Mouse (Mus musculus) intestine, embryonic 14.5 days (tissue): ENCODE results near the gene Smarcc1. TPM values are rescaled to one million over a fixed set of nuclear protein-coding genes. Genes with fewer than 3 reads are reported as not detected.

ENCODE experiments used
- ATAC-seq: fragments of 200-750 bp; cut with Nextera tagmentation; replicated peaks from 2 replicates; pipeline ENCODE4 v1.8.0; 2017; ENCODE audit warnings: low read depth, moderate number of reproducible peaks, moderate TSS enrichment, moderate library complexity; ENCODE audit not compliant: low FRiP score, low TSS enrichment
- DNase-seq: peaks from one replicate; pipeline ENCODE4 v3.0.0-alpha.2; 2018; ENCODE audit warnings: low spot score
- H3K27ac ChIP-seq: fragments of 300-500 bp; sonication (generic); 2 replicates; pipeline ENCODE4 v1.5.1; 2014; ENCODE audit warnings: low read depth, mild to moderate bottlenecking, control low read depth
- H3K27me3 ChIP-seq: fragments of 300-500 bp; sonication (generic); replicated peaks from 2 replicates; pipeline ENCODE4 v1.6.1; 2014; ENCODE audit warnings: low read length, control low read depth; ENCODE audit not compliant: control insufficient read depth, insufficient read depth
- H3K36me3 ChIP-seq: fragments of 300-500 bp; sonication (generic); 2 replicates; pipeline ENCODE4 v1.6.1; 2014; ENCODE audit warnings: low read length, control low read depth; ENCODE audit not compliant: control insufficient read depth, insufficient read depth
- H3K4me1 ChIP-seq: fragments of 300-500 bp; sonication (generic); replicated peaks from 2 replicates; pipeline ENCODE4 v1.6.1; 2014; ENCODE audit warnings: low read length, control low read depth, mixed read lengths; ENCODE audit not compliant: control insufficient read depth, insufficient read depth
- H3K4me2 ChIP-seq: fragments of 300-500 bp; sonication (generic); 2 replicates; pipeline ENCODE4 v1.6.1; 2014; ENCODE audit warnings: low read length
- H3K4me3 ChIP-seq: fragments of 300-500 bp; sonication (generic); 2 replicates; pipeline ENCODE4 v1.5.1; 2014; ENCODE audit warnings: low read depth, low read length, control low read depth, mixed read lengths
- H3K9ac ChIP-seq: fragments of 300-500 bp; sonication (generic); 2 replicates; pipeline ENCODE4 v1.6.1; 2014; ENCODE audit warnings: mild to moderate bottlenecking, low read length
- H3K9me3 ChIP-seq: fragments of 300-500 bp; sonication (generic); 2 replicates; pipeline ENCODE4 v1.6.1; 2016; ENCODE audit warnings: low read length, control low read depth; ENCODE audit not compliant: control insufficient read depth
- WGBS: fragments of 180-500 bp; shearing (Covaris S2); extraction: QIAGEN DNeasy Blood & Tissue Kit; methylation state at CpG from one replicate; pipeline ENCODE4 v1.1.7; 2014; 5-methylcytosine and 5-hydroxymethylcytosine counted together
- polyA plus RNA-seq: library from polyadenylated mRNA; unstranded; fragments of >200 nt; fragmentation: Nextera tagmentation; extraction: Ambion mirVana; gene quantifications from 2 replicates; pipeline ENCODE4 v1.2.1, GENCODE M21; 2014

The Smarcc1 gene
- polyA plus RNA-seq, 1 experiment from 2014 or later, result 125 TPM

DNA sequence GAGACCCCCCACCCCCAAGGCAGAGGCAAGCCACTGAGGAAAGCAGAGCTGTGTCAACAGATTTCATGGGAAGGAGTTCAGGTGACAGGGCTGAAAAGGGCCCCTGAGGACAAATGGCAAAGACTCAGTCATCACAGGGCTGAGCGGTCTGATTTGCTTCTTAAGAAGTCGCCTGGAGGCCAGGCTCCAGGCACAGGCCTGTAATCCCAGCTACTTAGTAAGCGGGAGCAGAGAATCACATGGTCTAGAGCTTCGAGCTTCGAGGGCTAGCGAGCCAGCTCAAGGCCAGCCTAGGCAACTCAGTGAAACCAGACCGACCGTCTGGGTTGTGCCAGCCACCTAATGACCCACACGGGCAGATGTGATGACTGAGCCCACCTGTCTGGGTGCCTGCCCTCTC, 147.5 kb downstream of the Smarcc1 start:
- no peak overlapping the region for H3K27ac ChIP-seq
- H3K9ac ChIP-seq, result no peak overlapping the region
- H3K27me3 ChIP-seq, result no peaks in the 10 kb centered on the region
- H3K4me1 ChIP-seq, result no peaks in the 10 kb centered on the region
- no peak overlapping the region for H3K4me3 ChIP-seq
- H3K4me2 ChIP-seq, result no peak overlapping the region
- no peaks in the 10 kb centered on the region for H3K36me3 ChIP-seq
- no peaks in the 10 kb centered on the region for H3K9me3 ChIP-seq
- no peak for ATAC-seq
- DNase-seq, result no peak
- WGBS, result 73% methylated on average over 9 of the region's 9 CpGs

DNA sequence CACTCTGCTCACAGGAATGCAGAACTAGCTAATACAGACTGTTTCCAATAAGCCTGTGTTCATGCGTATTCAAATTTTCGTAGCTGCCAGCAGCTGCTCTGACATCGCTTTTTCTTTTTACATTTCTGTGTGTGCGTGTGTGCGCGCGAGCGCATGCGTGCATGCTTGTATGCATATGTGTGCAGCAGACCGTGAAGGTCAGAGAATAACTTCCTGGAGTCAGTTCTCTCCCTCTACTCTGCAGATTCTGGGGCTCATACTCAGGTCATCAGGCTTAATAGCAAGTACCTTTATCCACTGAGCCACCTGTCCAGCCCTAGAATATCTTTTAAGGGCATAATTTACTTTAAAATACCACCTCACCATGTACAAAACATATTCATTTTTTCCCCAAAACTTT, 150.9 kb downstream of the Smarcc1 start:
- no peak overlapping the region for H3K27ac ChIP-seq
- H3K4me3 ChIP-seq, result no peak overlapping the region
- no peak overlapping the region for H3K4me2 ChIP-seq
- H3K9me3 ChIP-seq, result no peaks in the 10 kb centered on the region
- no peaks in the 10 kb centered on the region for H3K36me3 ChIP-seq
- no peak overlapping the region for H3K9ac ChIP-seq
- WGBS, result 94% methylated on average over 10 of the region's 10 CpGs
- no peaks in the 10 kb centered on the region for H3K27me3 ChIP-seq
- DNase-seq (no peak), ATAC-seq (no peak)
- H3K4me1 ChIP-seq, result no peaks in the 10 kb centered on the region

GRCm38 (mm10) chr9:110272330-110272729, 154.8 kb downstream of the Smarcc1 start:
- no peaks in the 10 kb centered on the region for H3K4me1 ChIP-seq
- no peak overlapping the region for H3K4me3 ChIP-seq
- H3K27ac ChIP-seq, result no peak overlapping the region
- H3K36me3 ChIP-seq, result no peaks in the 10 kb centered on the region
- no peak overlapping the region for H3K4me2 ChIP-seq
- H3K9ac ChIP-seq, result no peak overlapping the region
- WGBS, result 87% methylated on average over 3 of the region's 3 CpGs
- ATAC-seq, result no peak
- DNase-seq, result no peak
- no peaks in the 10 kb centered on the region for H3K9me3 ChIP-seq
- H3K27me3 ChIP-seq, result no peaks in the 10 kb centered on the region

DNA sequence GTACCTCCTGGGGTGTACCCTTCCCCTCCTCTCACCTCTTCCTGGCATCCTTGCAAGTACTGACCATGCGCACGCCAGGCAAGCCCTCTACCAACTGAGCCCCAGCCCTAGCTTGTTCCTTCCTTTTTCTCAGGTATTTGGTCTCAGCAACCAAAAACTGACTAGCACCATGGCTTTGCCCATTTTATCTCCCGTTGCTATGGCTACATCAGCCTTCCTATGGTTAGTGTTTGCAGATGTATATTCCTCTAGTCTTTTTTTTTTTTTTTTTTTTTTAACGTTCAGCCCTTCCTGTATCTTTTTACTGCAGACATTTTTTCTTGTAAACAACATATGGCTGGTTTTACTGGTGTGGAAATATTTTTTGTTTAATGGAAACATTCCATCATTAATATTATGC, 156.0 kb downstream of the Smarcc1 start:
- H3K4me2 ChIP-seq, result no peak overlapping the region
- no peak overlapping the region for H3K9ac ChIP-seq
- no peak for ATAC-seq
- H3K36me3 ChIP-seq, result no peaks in the 10 kb centered on the region
- WGBS, result 71% methylated on average over 4 of the region's 4 CpGs
- H3K27ac ChIP-seq, result no peak overlapping the region
- H3K4me3 ChIP-seq, result no peak overlapping the region
- no peaks in the 10 kb centered on the region for H3K27me3 ChIP-seq
- no peaks in the 10 kb centered on the region for H3K9me3 ChIP-seq
- H3K4me1 ChIP-seq, result no peaks in the 10 kb centered on the region
- no peak for DNase-seq

DNA sequence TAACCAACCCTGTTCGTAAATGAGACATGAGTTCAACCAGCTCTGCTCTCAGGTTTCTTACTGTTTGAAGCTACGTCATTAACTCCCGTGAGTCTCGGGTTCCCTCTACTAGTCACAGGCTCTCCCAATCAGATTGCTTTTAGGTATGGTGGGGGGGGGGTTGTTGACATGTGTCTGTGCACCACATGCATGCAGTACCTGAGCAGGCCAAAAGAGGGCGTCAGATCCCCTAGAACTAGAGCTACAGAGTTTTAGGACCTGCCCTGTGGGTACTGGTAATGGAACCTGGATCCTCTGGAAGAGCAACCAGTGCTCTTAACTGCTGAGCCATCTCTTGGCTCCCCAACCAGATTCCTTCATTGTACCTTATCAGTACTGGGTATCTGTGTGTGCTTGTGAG, 158.4 kb downstream of the Smarcc1 start:
- H3K4me3 ChIP-seq, result no peak overlapping the region
- no peak overlapping the region for H3K9ac ChIP-seq
- no peak overlapping the region for H3K27ac ChIP-seq
- no peaks in the 10 kb centered on the region for H3K4me1 ChIP-seq
- H3K36me3 ChIP-seq, result no peaks in the 10 kb centered on the region
- WGBS, result 67% methylated on average over 5 of the region's 5 CpGs
- H3K27me3 ChIP-seq, result no peaks in the 10 kb centered on the region
- H3K4me2 ChIP-seq, result no peak overlapping the region
- ATAC-seq (no peak), DNase-seq (no peak)
- H3K9me3 ChIP-seq, result no peaks in the 10 kb centered on the region

DNA sequence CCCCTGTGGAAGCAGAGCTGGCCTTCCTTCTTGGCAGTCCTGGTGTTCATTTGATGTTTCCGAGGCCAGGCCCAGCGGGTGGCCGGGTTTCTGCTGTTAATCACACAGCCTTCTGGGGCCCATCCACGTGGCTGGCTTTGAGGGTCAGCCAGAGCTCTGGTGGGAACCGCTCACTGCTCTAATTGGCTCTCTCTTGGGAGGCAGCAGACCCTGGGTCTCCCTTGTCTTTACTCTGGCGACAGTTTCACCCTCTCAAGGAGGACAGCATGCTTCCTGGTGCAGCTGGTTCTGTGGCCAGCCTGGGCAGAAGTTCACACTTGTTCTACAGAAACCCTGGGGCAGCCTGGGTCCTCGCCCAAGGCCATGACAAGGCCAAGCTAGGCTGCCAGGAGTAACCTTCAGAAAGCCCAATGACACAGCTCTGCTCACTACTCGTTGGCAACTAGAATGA, 159.9 kb downstream of the Smarcc1 start:
- no peak for ATAC-seq
- Histone ChIP-seq H3K36me3 (no peaks in the 10 kb centered on the region), H3K4me2 (no peak overlapping the region), H3K27me3 (no peaks in the 10 kb centered on the region), H3K27ac (no peak overlapping the region), H3K9ac (no peak overlapping the region), H3K4me1 (no peaks in the 10 kb centered on the region), H3K4me3 (no peak overlapping the region), H3K9me3 (no peaks in the 10 kb centered on the region)
- no peak for DNase-seq
- WGBS, result 47% methylated on average over 8 of the region's 8 CpGs

DNA sequence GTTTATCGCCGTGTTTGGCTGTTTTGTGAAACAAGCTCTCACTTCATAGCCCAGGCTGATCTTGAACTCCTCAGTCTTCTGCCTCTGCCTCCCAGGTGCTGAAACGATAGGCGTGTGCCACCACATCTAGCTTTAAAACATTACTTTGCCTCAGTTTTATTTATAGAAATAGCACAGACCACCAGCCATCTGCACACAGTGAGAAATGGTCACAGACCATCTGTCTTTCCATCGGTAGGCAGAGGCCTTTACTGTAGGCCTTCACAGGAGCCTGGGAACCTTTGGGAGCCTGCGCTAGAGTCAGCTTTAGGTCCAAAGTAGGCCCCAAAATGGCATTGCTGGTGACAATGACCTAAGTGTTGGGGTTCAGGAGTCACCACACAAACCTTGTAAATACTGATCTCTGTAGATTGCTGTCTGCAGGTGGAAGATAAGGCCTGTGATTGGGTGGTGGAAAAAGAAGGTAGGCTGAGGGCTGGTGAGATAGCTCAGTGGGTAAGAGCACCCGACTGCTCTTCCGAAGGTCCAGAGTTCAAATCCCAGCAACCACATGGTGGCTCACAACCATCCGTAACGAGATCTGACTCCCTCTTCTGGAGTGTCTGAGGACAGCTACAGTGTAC, 166.7 kb downstream of the Smarcc1 start:
- Histone ChIP-seq H3K9ac (no peak overlapping the region), H3K9me3 (no peaks in the 10 kb centered on the region), H3K27me3 (no peaks in the 10 kb centered on the region), H3K27ac (no peak overlapping the region), H3K4me2 (no peak overlapping the region), H3K36me3 (no peaks in the 10 kb centered on the region), H3K4me1 (no peaks in the 10 kb centered on the region), H3K4me3 (no peak overlapping the region)
- no peak for ATAC-seq
- DNase-seq, result no peak
- 88% methylated on average over 8 of the region's 10 CpGs for WGBS

DNA sequence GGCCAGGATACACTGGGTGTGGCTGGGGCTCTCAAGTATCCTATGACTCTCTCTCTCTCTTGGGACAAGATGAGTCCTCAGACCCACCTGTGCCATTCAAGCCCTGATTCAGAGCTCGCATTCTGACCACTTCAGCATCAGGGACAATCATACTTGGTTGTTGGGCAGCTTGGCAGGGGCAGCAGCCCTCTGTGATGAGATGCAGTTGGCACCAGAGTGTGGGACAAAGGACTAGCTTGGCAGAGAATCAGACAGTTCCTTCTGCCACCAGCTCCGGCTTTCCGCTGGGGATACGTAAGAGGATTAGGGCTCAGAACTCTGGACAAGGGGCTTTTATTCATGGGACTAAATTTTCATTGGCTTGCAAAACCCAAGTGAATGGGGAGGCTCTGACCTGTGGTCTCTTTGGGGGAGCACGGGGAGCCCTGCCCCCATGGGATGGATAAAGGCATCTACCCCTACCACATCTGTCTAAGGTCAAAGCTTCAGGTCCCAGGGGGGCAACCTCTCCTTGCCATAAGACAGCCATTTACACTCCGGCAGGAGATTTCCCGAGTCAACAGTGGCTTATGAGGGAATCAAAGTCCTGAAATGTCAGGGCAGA, 169.9 kb downstream of the Smarcc1 start:
- DNase-seq (no peak), ATAC-seq (no peak)
- no peaks in the 10 kb centered on the region for H3K4me1 ChIP-seq
- no peaks in the 10 kb centered on the region for H3K27me3 ChIP-seq
- no peak overlapping the region for H3K4me2 ChIP-seq
- 76% methylated on average over 7 of the region's 7 CpGs for WGBS
- no peaks in the 10 kb centered on the region for H3K9me3 ChIP-seq
- H3K36me3 ChIP-seq, result no peaks in the 10 kb centered on the region
- H3K4me3 ChIP-seq, result no peak overlapping the region
- H3K9ac ChIP-seq, result no peak overlapping the region
- H3K27ac ChIP-seq, result no peak overlapping the region
